Mouse (Mus musculus): ENCODE measurements around the gene Ckmt2.

- TF ChIP-seq GATA1 (IDR thresholded peaks at IDR 0.05; ENCODE audit: borderline replicate concordance, low read length), result no peak
- TF ChIP-seq FLI1 (IDR thresholded peaks at IDR 0.05; ENCODE audit: low read length), result no peak
Measured at GRCm38 (mm10) chr13:91873734-91874329, 2.9 kb downstream of the Ckmt2 start.
